Mouse (Mus musculus): ENCODE measurements around the gene Duox1. TPM values are rescaled to one million over a fixed set of nuclear protein-coding genes. Genes with fewer than 3 reads are reported as not detected.

Gene Duox1
- total and polyA plus RNA-seq, 3 experiments = 0.10 to 0.51 (median 0.34) TPM

GRCm38 (mm10) chr2:122301081-122301920 lies 14.2 kb upstream of the Duox1 start:
- Histone ChIP-seq H3K4me1 (ENCODE audit: control insufficient read depth, insufficient read depth, low read length) (peaks cover 1% of the 10 kb centered on the region; the same call in 1 of the 2 replicates), H3K27ac (no peak overlapping the region), H3K79me2 (replicated peaks; ENCODE audit: control insufficient read depth, insufficient read depth, low read length) (no peaks in the 10 kb centered on the region), H3K36me3 (ENCODE audit: control insufficient read depth, insufficient read depth, low read length) (no peaks in the 10 kb centered on the region), H3K4me3 (peak overlapping the region; percentile 39), H3K27me3 (ENCODE audit: control insufficient read depth, insufficient read depth, low read length) (peaks cover 28% of the 10 kb centered on the region), H3K9ac (ENCODE audit: low read depth, low read length) (no peak overlapping the region)
- TF ChIP-seq POLR2A (IDR thresholded peaks at IDR 0.05; ENCODE audit: insufficient read depth, low read depth, low read length) = no peak
- TF ChIP-seq EP300 (IDR thresholded peaks at IDR 0.05; ENCODE audit: insufficient read depth, low read depth, low read length) = no peak
- no peak for TF ChIP-seq CTCF (IDR thresholded peaks at IDR 0.05)
- 1% methylated on average over 48 of the region's 48 CpGs for WGBS
- DNase-seq = peak; percentile 30 to 41
- intact Hi-C loops (cut with DNase I) = no loop called here

- no peaks in the 10 kb centered on the region for H3K36me3 ChIP-seq (ENCODE audit: control insufficient read depth, insufficient read depth, low read length)
- intact Hi-C loops (cut with DNase I) = loop anchor here (2.0 kb wide), 1 partner anchor 107 kb away; no protein-coding TSS in a partner anchor
- H3K4me3 ChIP-seq = peak overlapping the region; percentile 39; the same call in 1 of the 2 replicates
- H3K27ac ChIP-seq = no peak overlapping the region
- peaks cover 1% of the 10 kb centered on the region; the same call in 1 of the 2 replicates for H3K4me1 ChIP-seq (ENCODE audit: control insufficient read depth, insufficient read depth, low read length)
- no peaks in the 10 kb centered on the region for H3K79me2 ChIP-seq (replicated peaks; ENCODE audit: control insufficient read depth, insufficient read depth, low read length)
- no peak for TF ChIP-seq EP300 (IDR thresholded peaks at IDR 0.05; ENCODE audit: insufficient read depth, low read depth, low read length)
- H3K27me3 ChIP-seq (ENCODE audit: control insufficient read depth, insufficient read depth, low read length) = peaks cover 28% of the 10 kb centered on the region
- WGBS = 9% methylated on average over 23 of the region's 23 CpGs
- DNase-seq = no peak
- no peak overlapping the region for H3K9ac ChIP-seq (ENCODE audit: low read depth, low read length)
Observed at GRCm38 (mm10) chr2:122301921-122302573, 13.4 kb upstream of the Duox1 start.

GRCm38 (mm10) chr2:122302574-122303241 lies 12.8 kb upstream of the Duox1 start:
- Histone ChIP-seq H3K27me3 (ENCODE audit: control insufficient read depth, insufficient read depth, low read length) (peaks cover 23% of the 10 kb centered on the region), H3K4me1 (ENCODE audit: control insufficient read depth, insufficient read depth, low read length) (peaks cover 1% of the 10 kb centered on the region; the same call in 1 of the 2 replicates), H3K79me2 (replicated peaks; ENCODE audit: control insufficient read depth, insufficient read depth, low read length) (no peaks in the 10 kb centered on the region), H3K27ac (no peak overlapping the region), H3K36me3 (ENCODE audit: control insufficient read depth, insufficient read depth, low read length) (no peaks in the 10 kb centered on the region), H3K9ac (ENCODE audit: low read depth, low read length) (no peak overlapping the region), H3K4me3 (no peak overlapping the region)
- DNase-seq = peak; percentile 39 to 51
- 12% methylated on average over 9 of the region's 9 CpGs for WGBS
- TF ChIP-seq EP300 (IDR thresholded peaks at IDR 0.05; ENCODE audit: insufficient read depth, low read depth, low read length) (no peak), CTCF (IDR thresholded peaks at IDR 0.05) (peak; percentile 84)
- intact Hi-C loops (cut with DNase I) = loop anchor here (2.0 kb wide), 1 partner anchor 108 kb away; no protein-coding TSS in a partner anchor

GRCm38 (mm10) chr2:122304544-122304943 lies 10.9 kb upstream of the Duox1 start:
- Histone ChIP-seq H3K4me3 (no peak overlapping the region), H3K36me3 (ENCODE audit: control insufficient read depth, insufficient read depth, low read length) (no peaks in the 10 kb centered on the region), H3K4me1 (ENCODE audit: control insufficient read depth, insufficient read depth, low read length) (peaks cover 1% of the 10 kb centered on the region; the same call in 1 of the 2 replicates), H3K27ac (no peak overlapping the region), H3K79me2 (replicated peaks; ENCODE audit: control insufficient read depth, insufficient read depth, low read length) (no peaks in the 10 kb centered on the region), H3K9ac (ENCODE audit: low read depth, low read length) (no peak overlapping the region), H3K27me3 (ENCODE audit: control insufficient read depth, insufficient read depth, low read length) (peaks cover 17% of the 10 kb centered on the region)
- 84% methylated on average over 6 of the region's 6 CpGs for WGBS
- DNase-seq = no peak
- intact Hi-C loops (cut with DNase I) = no loop called here
- TF ChIP-seq CTCF (IDR thresholded peaks at IDR 0.05) = no peak
- TF ChIP-seq POLR2A (IDR thresholded peaks at IDR 0.05; ENCODE audit: insufficient read depth, low read depth, low read length) = no peak
- TF ChIP-seq EP300 (IDR thresholded peaks at IDR 0.05; ENCODE audit: insufficient read depth, low read depth, low read length) = no peak

- H3K9ac ChIP-seq (ENCODE audit: low read depth, low read length) = no peak overlapping the region
- peaks cover 11% of the 10 kb centered on the region for H3K27me3 ChIP-seq (ENCODE audit: control insufficient read depth, insufficient read depth, low read length)
- intact Hi-C loops (cut with DNase I) = no loop called here
Observed at GRCm38 (mm10) chr2:122305097-122305892, 10.2 kb upstream of the Duox1 start.

More at GRCm38 (mm10) chr2:122305097-122305892, 10.2 kb upstream of the Duox1 start:
- 83% methylated on average over 16 of the region's 16 CpGs for WGBS
- Histone ChIP-seq H3K4me1 (ENCODE audit: control insufficient read depth, insufficient read depth, low read length) (peaks cover 1% of the 10 kb centered on the region; the same call in 1 of the 2 replicates), H3K27ac (no peak overlapping the region), H3K36me3 (ENCODE audit: control insufficient read depth, insufficient read depth, low read length) (no peaks in the 10 kb centered on the region), H3K4me3 (no peak overlapping the region), H3K79me2 (replicated peaks; ENCODE audit: control insufficient read depth, insufficient read depth, low read length) (no peaks in the 10 kb centered on the region)
- TF ChIP-seq EP300 (IDR thresholded peaks at IDR 0.05; ENCODE audit: insufficient read depth, low read depth, low read length) (no peak), CTCF (IDR thresholded peaks at IDR 0.05) (no peak), POLR2A (IDR thresholded peaks at IDR 0.05; ENCODE audit: insufficient read depth, low read depth, low read length) (no peak)
- DNase-seq = no peak
